Mouse (Mus musculus) ovary, adult 10 weeks (tissue): ENCODE measurements around the gene Pcid2. TPM values are rescaled to one million over a fixed set of nuclear protein-coding genes. Genes with fewer than 3 reads are reported as not detected.

Experiments used
- polyA plus RNA-seq: library from polyadenylated mRNA; stranded (reverse); fragments of 350-450 nt; fragmentation: Illumina TruSeq; extraction: RNeasy Lipid Tissue Mini Kit (QIAGEN cat#74804); gene quantifications from one replicate; pipeline ENCODE4 v1.2.3, GENCODE M21; 2014

Gene Pcid2
- polyA plus RNA-seq, result 17.4 TPM

GRCm38 (mm10) chr8:13105087-13105881, at the start of gene Pcid2, which contains the start of gene Cul4a:
Gene Pcid2, minus strand, starts transcription at chr8:13105459.
Gene Cul4a, plus strand, starts transcription at chr8:13105621.

GRCm38 (mm10) chr8:13060441-13061150, 44.7 kb downstream of the Pcid2 start, which contains the start of gene Proz:
Gene Proz, plus strand, starts transcription at chr8:13060914.

GRCm38 (mm10) chr8:13037015-13037414, 68.2 kb downstream of the Pcid2 start, which contains the start of gene F10:
Gene F10, plus strand, starts transcription at chr8:13037308.

Other genes starting within 250 kb of the Pcid2 start
- 3.7 TPM for gene Mcf2l, start 231.7 kb downstream of the Pcid2 start, polyA plus RNA-seq
- not detected for gene F7, start 79.4 kb downstream of the Pcid2 start, polyA plus RNA-seq
- not detected for gene F10, start 68.2 kb downstream of the Pcid2 start, polyA plus RNA-seq
- not detected for gene Proz, start 44.5 kb downstream of the Pcid2 start, polyA plus RNA-seq
- 180 TPM for gene Cul4a, start 162 bp upstream of the Pcid2 start, polyA plus RNA-seq
- 472 TPM for gene Lamp1, start 53.7 kb upstream of the Pcid2 start, polyA plus RNA-seq
- gene Grtp1, start 95.2 kb upstream of the Pcid2 start, polyA plus RNA-seq, result 9.5 TPM
- gene Adprhl1, start 148.7 kb upstream of the Pcid2 start, polyA plus RNA-seq, result not detected
- 17.7 TPM for gene Dcun1d2, start 182.7 kb upstream of the Pcid2 start, polyA plus RNA-seq
- gene Tmco3, start 182.7 kb upstream of the Pcid2 start, polyA plus RNA-seq, result 22.2 TPM
- gene Tfdp1, start 233.3 kb upstream of the Pcid2 start, polyA plus RNA-seq, result 46.7 TPM